Mouse (Mus musculus): ENCODE measurements around the gene Psmg3. TPM values are rescaled to one million over a fixed set of nuclear protein-coding genes. Genes with fewer than 3 reads are reported as not detected.
A peak's percentile ranks its signal among the peaks of the same experiment; 100 is the strongest.

Psmg3 gene
- polyA plus RNA-seq, 1 experiment from 2014 or later, result 42.3 TPM

DNA sequence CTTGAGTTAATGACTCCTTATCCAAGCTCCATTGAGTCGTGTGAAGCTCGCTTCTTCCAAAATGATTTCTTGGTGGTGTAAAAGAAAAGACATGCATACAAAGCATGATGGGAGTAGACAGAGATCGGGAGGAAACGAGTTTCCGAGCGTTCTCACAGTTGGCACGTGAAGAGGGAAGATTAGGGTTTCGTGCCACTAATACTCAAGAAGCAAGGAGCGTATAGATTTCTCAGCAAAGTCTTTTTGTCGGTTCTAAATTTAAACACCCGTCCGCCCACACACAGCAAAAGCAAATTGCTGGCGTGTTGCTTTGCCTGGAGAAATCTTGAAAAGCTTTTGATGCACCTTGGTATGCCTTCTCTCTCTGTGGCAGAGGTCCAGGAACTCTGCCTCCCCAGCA, 2.7 kb upstream of the Psmg3 start:
- no peak overlapping the region for H3K4me2 ChIP-seq
- H3K4me1 ChIP-seq (replicated peaks), result peaks cover 12% of the 10 kb centered on the region
- 71% methylated on average over 13 of the region's 13 CpGs for WGBS
- no peak overlapping the region for H3K9ac ChIP-seq
- no peak overlapping the region for H3K4me3 ChIP-seq
- H3K36me3 ChIP-seq, result 0 out of 2 replicates have a peak, but pooled peaks cover 4% of the 10 kb centered on the region
- no peak overlapping the region for H3K27ac ChIP-seq (ENCODE audit: poor library complexity, severe bottlenecking)
- ATAC-seq (ENCODE audit: insufficient number of reproducible peaks, low FRiP score), result no peak
- H3K27me3 ChIP-seq (replicated peaks), result peaks cover 9% of the 10 kb centered on the region
- no peaks in the 10 kb centered on the region for H3K9me3 ChIP-seq (replicated peaks)

DNA sequence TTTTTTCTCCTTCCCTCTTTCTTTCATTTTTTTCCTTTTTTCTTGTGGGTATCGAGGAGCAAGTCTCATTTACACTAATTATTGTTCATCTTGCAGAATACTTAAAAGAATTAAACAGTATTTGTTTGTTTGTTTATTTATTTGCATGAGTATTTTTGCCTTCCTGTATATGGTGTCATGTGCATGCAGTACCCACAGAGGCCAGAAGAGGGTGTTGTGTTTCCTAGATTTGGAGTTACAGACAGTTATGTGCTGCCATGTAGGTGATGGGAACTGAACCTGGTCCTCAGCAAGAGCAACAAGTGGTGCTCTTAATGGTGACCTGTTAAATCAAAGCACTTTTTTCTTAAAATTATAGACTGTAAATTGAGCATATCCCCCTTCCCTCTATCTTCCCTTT, 908 bp upstream of the Psmg3 start:
- H3K9ac ChIP-seq, result no peak overlapping the region
- no peaks in the 10 kb centered on the region for H3K27me3 ChIP-seq (replicated peaks)
- H3K4me2 ChIP-seq, result no peak overlapping the region
- no peak overlapping the region for H3K27ac ChIP-seq (ENCODE audit: poor library complexity, severe bottlenecking)
- peaks cover 12% of the 10 kb centered on the region for H3K4me1 ChIP-seq (replicated peaks)
- H3K9me3 ChIP-seq (replicated peaks), result no peaks in the 10 kb centered on the region
- 91% methylated on average over 1 of the region's 1 CpGs for WGBS
- H3K4me3 ChIP-seq, result no peak overlapping the region
- ATAC-seq (ENCODE audit: insufficient number of reproducible peaks, low FRiP score), result no peak
- H3K36me3 ChIP-seq, result peaks cover 20% of the 10 kb centered on the region

DNA sequence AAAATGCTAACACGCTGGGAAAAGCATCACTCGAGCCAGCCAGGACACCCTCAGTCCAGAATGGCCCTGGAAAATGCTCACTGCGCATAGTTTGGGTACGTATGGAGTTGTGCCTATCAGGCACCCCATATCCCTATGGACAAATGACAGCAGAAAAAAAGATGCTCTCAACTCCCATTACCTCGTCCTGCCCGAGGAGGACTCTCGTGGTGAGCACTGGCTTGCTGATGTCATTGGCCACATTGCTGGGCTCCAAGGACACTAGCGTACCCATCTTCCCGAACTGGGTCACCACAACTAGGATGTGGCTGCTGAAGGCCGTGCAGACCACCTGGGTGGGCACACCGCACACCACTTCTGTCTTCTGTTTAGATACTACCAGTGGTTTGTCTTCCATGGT, 738 bp downstream of the Psmg3 start:
- no peak for ATAC-seq (ENCODE audit: insufficient number of reproducible peaks, low FRiP score)
- Histone ChIP-seq H3K9ac (peak overlapping the region; percentile 92), H3K27ac (ENCODE audit: poor library complexity, severe bottlenecking) (no peak overlapping the region), H3K4me1 (replicated peaks) (peaks cover 12% of the 10 kb centered on the region), H3K27me3 (replicated peaks) (no peaks in the 10 kb centered on the region), H3K36me3 (peaks cover 37% of the 10 kb centered on the region), H3K9me3 (replicated peaks) (no peaks in the 10 kb centered on the region), H3K4me2 (peak overlapping the region; percentile 92), H3K4me3 (peak overlapping the region; percentile 86)
- WGBS, result 42% methylated on average over 11 of the region's 11 CpGs

DNA sequence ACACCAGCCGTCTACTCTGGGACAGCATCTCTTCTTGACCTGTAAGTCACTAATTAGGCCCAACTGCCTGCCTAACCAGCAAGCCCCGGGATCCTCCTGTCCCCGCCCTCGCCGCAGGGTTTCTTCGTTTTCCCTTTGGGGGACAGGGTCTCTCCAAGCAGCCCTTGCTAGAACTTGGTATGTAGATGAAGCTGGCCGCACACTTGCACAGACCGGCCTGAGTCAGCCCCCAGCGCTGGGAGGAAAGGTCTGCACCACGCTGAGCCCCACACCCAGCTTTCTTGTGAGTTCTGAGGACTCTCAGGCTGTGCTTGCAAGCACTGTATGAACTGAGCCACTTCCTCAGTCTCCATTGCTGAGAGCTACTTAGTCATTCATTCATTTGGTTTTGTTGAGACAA, 2.2 kb downstream of the Psmg3 start:
- 86% methylated on average over 10 of the region's 10 CpGs for WGBS
- no peak for ATAC-seq (ENCODE audit: insufficient number of reproducible peaks, low FRiP score)
- Histone ChIP-seq H3K4me3 (no peak overlapping the region), H3K4me2 (no peak overlapping the region), H3K27ac (ENCODE audit: poor library complexity, severe bottlenecking) (no peak overlapping the region), H3K9me3 (replicated peaks) (no peaks in the 10 kb centered on the region), H3K4me1 (replicated peaks) (peaks cover 12% of the 10 kb centered on the region), H3K9ac (no peak overlapping the region), H3K27me3 (replicated peaks) (no peaks in the 10 kb centered on the region), H3K36me3 (peaks cover 37% of the 10 kb centered on the region)

DNA sequence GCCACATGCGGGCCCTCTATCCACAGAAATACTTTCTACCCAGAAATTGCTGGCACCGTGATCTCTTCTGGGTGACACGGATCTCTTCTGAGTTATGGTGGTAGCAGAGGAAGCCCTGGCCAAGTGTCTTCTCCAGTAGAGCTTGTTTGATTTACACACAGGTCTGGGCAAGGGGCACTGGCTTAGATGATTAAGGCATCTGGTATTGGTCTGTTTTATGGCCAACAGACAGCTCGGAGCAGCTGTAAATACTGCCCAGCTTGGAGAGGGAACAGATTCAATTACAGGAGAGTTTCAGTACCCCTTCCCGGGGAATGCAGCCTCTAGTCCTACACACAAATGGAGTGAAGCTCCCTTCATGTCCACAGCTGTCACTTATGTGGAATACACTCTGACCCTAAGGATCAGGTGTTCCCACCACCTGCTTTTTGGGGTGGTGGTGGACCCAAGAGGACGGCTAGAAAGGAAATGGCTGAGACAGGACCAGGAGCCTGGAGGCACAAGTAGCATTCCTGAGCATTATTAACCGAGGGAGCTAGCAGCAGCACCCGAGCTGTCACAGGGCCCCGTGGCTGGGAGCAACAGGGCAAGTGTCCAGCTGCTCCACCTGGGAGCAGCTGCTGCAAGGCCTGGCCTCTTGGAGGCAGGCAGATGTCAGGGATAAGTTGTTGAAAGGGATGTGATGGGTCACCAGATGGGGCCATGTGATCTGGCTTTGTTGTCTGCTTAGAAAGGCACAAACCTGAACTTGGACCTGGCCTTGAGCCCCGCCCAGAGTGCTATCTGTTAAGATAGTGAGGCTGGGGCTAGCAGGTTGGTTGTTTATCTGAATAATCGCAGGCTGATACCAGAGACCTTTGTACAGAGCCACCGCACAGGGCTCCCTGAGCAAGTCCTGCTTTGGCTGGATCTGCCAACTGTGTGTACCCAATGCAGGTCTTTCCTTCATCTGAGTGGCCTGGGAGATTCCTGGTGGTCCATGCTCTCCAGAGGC, 4.9 kb downstream of the Psmg3 start:
- WGBS, result 79% methylated on average over 12 of the region's 12 CpGs

DNA sequence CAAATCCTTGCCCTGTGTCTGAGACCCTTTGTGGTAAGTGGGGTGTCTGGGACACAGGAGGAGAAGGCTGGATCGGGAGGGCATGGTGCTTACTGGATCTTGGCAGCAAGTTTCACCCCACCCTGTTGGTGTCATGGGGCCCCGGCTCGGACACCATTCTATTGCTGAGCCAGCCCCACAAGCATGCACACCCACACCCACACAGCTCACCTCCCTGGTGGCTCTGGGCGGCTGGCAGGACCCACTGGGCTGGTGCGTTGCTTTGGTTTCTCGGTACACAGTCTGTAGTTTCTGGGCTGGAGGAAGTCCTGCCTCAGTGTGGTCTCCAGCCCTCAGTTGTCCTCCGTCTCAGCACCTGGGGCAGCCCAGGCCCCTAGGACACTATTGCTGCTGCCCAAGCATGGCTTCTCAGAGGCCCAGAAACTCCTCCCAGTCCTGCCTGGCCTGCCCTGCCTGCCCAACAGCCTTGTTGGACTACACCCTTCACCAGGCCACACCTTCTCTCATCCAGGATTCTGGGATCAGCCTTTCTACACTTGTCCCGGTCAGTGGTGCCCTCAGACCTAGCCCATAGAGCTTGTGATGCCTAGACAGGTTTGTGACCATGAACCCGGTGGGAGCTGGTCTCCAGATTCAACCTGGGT, 7.0 kb downstream of the Psmg3 start, which contains the start of gene Tmem184a:
TSS of gene Tmem184a (minus strand) at position 380 of the 644 bp plus-strand sequence.
- H3K27ac ChIP-seq (ENCODE audit: poor library complexity, severe bottlenecking), result no peak within 1 kb of the TSS
- peaks cover 36% of the 10 kb centered on the region for H3K36me3 ChIP-seq
- no peak within 1 kb of the TSS for H3K4me3 ChIP-seq
- no peak for ATAC-seq (ENCODE audit: insufficient number of reproducible peaks, low FRiP score)
- H3K9me3 ChIP-seq (replicated peaks), result no peaks in the 10 kb centered on the region
- H3K9ac ChIP-seq, result no peak within 1 kb of the TSS
- peaks cover 6% of the 10 kb centered on the region for H3K27me3 ChIP-seq (replicated peaks)
- 0 out of 2 replicates have a peak, but pooled peaks cover 10% of the 10 kb centered on the region for H3K4me1 ChIP-seq (replicated peaks)
- 78% methylated on average over 9 of the region's 9 CpGs for WGBS
- H3K4me2 ChIP-seq, result no peak within 1 kb of the TSS

More for the DNA sequence above, 4.9 kb downstream of the Psmg3 start:
- Histone ChIP-seq H3K4me1 (replicated peaks) (peaks cover 12% of the 10 kb centered on the region), H3K9me3 (replicated peaks) (no peaks in the 10 kb centered on the region), H3K4me3 (no peak overlapping the region), H3K27ac (ENCODE audit: poor library complexity, severe bottlenecking) (no peak overlapping the region), H3K4me2 (no peak overlapping the region), H3K9ac (no peak overlapping the region), H3K27me3 (replicated peaks) (no peaks in the 10 kb centered on the region), H3K36me3 (peaks cover 37% of the 10 kb centered on the region)
- ATAC-seq (ENCODE audit: insufficient number of reproducible peaks, low FRiP score), result no peak

DNA sequence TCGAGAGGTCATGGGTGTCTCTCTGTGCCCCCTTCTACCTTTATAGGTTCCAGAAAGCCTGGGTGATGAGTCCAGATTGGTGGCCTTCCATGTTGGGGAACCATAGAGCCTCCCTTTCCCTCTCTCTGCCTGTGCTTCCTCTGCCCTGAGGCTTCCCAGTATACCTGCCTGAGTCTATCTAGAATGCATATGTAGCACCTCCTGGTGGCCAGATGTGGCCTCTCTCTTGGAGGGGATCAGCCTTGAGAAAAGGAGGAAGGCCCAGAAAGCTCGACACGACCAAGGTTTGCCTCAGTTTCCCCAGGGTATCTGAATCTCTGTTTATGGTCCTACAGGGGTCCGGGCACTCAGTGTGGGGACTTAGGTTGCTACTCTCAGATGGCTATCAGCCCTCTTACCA, 7.9 kb downstream of the Psmg3 start:
- 44% methylated on average over 4 of the region's 4 CpGs for WGBS
- no peak overlapping the region for H3K9ac ChIP-seq

DNA sequence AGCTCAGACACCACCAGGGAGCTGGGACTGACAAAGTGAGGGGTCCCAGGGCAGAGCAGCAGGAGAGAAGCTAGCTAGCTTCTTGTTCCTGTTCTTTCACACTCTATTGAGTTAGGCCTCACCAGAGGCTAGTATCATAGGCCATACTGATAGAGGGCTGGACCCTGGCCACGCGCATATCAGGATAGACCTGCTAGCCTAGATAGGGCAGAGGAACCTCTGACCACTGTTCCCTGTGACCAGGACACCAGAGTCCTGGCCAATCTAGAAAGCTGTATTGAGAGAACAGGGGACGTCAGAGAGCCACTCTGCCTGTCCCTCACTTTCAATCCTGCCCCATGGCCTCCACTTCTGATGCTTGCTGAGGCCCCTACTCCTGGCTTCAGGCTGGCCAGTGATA, 8.6 kb downstream of the Psmg3 start:
- WGBS, result 58% methylated on average over 3 of the region's 3 CpGs
- no peak overlapping the region for H3K4me3 ChIP-seq
- 0 out of 2 replicates have a peak, but pooled peaks cover 4% of the 10 kb centered on the region for H3K9me3 ChIP-seq (replicated peaks)
- H3K4me1 ChIP-seq (replicated peaks), result peaks cover 10% of the 10 kb centered on the region; the same call in 1 of the 2 replicates
- H3K4me2 ChIP-seq, result no peak overlapping the region
- no peak for ATAC-seq (ENCODE audit: insufficient number of reproducible peaks, low FRiP score)
- H3K9ac ChIP-seq, result no peak overlapping the region
- peaks cover 21% of the 10 kb centered on the region for H3K36me3 ChIP-seq
- peaks cover 22% of the 10 kb centered on the region for H3K27me3 ChIP-seq (replicated peaks)
- H3K27ac ChIP-seq (ENCODE audit: poor library complexity, severe bottlenecking), result no peak overlapping the region

More for the DNA sequence above, 7.9 kb downstream of the Psmg3 start:
- no peak for ATAC-seq (ENCODE audit: insufficient number of reproducible peaks, low FRiP score)
- H3K36me3 ChIP-seq, result peaks cover 29% of the 10 kb centered on the region
- no peak overlapping the region for H3K4me3 ChIP-seq
- H3K27me3 ChIP-seq (replicated peaks), result peaks cover 14% of the 10 kb centered on the region
- H3K4me1 ChIP-seq (replicated peaks), result 0 out of 2 replicates have a peak, but pooled peaks cover 10% of the 10 kb centered on the region
- H3K4me2 ChIP-seq, result no peak overlapping the region
- no peak overlapping the region for H3K27ac ChIP-seq (ENCODE audit: poor library complexity, severe bottlenecking)
- H3K9me3 ChIP-seq (replicated peaks), result 0 out of 2 replicates have a peak, but pooled peaks cover 4% of the 10 kb centered on the region

DNA sequence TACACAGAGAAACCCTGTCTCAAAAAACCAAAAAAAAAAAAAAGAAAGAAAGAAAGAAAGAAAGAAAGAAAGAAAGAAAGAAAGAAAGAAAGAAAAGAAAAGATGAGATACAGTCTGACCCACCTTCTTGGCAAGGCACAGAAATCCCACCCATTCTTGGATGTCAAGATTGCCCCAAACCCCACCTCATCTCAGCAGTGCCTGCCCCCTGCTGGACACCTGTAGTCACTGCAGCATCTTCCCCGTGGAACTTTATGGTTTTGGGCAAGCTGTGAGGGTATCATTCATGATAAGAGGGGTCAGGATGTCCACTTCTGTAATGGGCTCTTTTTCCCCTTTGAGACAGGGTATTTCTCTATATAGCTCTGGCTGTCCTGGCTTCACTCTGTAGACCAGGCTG, 9.4 kb downstream of the Psmg3 start:
- 0% methylated on average over 1 of the region's 1 CpGs for WGBS
- Histone ChIP-seq H3K9me3 (replicated peaks) (0 out of 2 replicates have a peak, but pooled peaks cover 4% of the 10 kb centered on the region), H3K27ac (ENCODE audit: poor library complexity, severe bottlenecking) (no peak overlapping the region), H3K27me3 (replicated peaks) (peaks cover 28% of the 10 kb centered on the region), H3K36me3 (peaks cover 14% of the 10 kb centered on the region), H3K4me3 (no peak overlapping the region), H3K4me1 (replicated peaks) (peaks cover 10% of the 10 kb centered on the region; the same call in 1 of the 2 replicates), H3K4me2 (no peak overlapping the region), H3K9ac (no peak overlapping the region)
- ATAC-seq (ENCODE audit: insufficient number of reproducible peaks, low FRiP score), result no peak

DNA sequence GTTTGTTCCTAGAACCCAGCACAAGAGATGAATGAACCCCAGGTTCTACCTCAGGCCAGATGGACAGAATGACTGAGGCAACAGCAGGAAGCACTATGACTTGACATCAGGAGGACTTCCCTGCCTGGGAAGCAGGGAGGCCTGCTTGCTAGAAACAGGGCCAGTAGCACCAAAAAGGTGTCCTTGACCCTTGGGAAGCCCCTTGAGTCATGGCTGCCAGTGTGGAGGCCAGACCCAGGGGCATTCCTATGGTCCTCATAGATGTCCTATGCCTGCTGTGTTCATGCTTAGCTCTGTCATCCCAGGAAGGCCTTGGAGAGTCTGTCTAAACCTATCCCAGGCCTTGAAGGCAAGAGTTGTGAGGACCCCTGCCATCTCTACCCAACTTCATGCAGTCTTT, 10.2 kb downstream of the Psmg3 start:
- Histone ChIP-seq H3K9me3 (replicated peaks) (0 out of 2 replicates have a peak, but pooled peaks cover 4% of the 10 kb centered on the region), H3K4me1 (replicated peaks) (peaks cover 17% of the 10 kb centered on the region), H3K4me3 (no peak overlapping the region), H3K27me3 (replicated peaks) (peaks cover 35% of the 10 kb centered on the region), H3K36me3 (peaks cover 5% of the 10 kb centered on the region; the same call in 1 of the 2 replicates), H3K4me2 (no peak overlapping the region), H3K9ac (no peak overlapping the region), H3K27ac (ENCODE audit: poor library complexity, severe bottlenecking) (no peak overlapping the region)
- ATAC-seq (ENCODE audit: insufficient number of reproducible peaks, low FRiP score), result no peak

DNA sequence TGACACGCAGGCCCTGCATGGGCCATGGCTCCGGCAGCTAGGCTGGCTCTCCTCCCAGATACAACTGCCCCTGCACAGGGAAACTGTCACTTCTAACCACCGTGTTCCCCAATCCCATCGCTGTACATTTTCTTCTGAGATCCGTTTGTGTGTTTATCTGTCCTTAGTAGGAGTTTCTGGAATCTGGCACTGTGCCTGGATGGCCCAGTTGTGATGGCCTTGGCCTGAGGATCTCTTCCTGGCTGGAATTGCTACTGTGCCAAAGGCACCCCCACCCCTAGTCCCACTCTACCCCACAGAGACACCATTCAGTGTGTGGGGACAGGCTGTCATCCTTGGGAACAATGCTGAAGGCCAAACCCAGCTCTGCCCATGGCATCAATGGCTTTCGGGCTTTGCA, 10.7 kb downstream of the Psmg3 start:
- Histone ChIP-seq H3K9ac (no peak overlapping the region), H3K4me1 (replicated peaks) (peaks cover 20% of the 10 kb centered on the region), H3K4me2 (no peak overlapping the region), H3K27ac (ENCODE audit: poor library complexity, severe bottlenecking) (no peak overlapping the region), H3K36me3 (0 out of 2 replicates have a peak, but pooled peaks cover under 1% of the 10 kb centered on the region), H3K9me3 (replicated peaks) (0 out of 2 replicates have a peak, but pooled peaks cover 4% of the 10 kb centered on the region), H3K4me3 (no peak overlapping the region), H3K27me3 (replicated peaks) (peaks cover 35% of the 10 kb centered on the region)
- no peak for ATAC-seq (ENCODE audit: insufficient number of reproducible peaks, low FRiP score)
- WGBS, result 52% methylated on average over 6 of the region's 6 CpGs
